Mouse (Mus musculus) left cerebral cortex, postnatal 36 days (tissue): ENCODE results near the gene Flvcr1. TPM values are rescaled to one million over a fixed set of nuclear protein-coding genes. Genes with fewer than 3 reads are reported as not detected.

Source experiments
- DNase-seq, 2 experiments: peaks; one replicate each; pipeline ENCODE4 v3.0.0; 2021 to 2022; ENCODE audit warnings: low spot score in 2 of 2, mixed read lengths in 1 of 2
- intact Hi-C: fragments of 180-260 bp; cut with DNase I; formaldehyde crosslinking; loops from one replicate; pipeline ENCODE4 v1.15.1; 2025
- total RNA-seq, 2 experiments: library from RNA; stranded (reverse); gene quantifications; 2 replicates each; pipeline ENCODE4 v1.2.3; 2021

The Flvcr1 gene
- total RNA-seq, 2 experiments from 2014 or later, result 11.8 to 15.4 TPM

DNA sequence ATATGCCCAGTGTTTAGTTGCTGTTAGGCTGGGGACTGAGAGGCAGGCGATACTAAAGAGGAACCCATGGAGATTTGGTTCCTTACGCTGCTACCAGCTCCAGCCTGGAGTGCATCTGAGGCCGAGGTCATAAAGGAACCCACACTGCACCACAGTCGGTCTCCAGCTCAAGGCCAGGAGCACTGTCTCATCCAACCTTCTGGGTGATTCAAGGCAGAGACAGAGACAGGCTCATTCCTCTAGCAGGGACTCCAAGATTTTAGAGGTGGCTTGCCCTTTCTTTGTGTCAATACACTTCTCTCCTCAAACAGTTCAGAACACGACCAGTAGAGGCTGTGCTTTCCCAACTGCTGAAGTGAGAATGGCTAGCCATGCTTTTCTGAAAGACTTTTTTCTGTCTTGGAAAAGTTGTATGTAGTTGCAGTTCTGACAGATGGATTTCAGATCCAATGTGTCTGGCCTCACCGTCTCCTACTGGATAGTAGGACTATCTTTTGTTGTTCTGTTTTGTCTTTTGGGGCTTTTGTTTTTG, 29.5 kb downstream of the Flvcr1 start:
- intact Hi-C loops, result no loop called here
- DNase-seq, result no peak

- peak in 1 of 2 experiments; percentile 19 for DNase-seq
- intact Hi-C loops, result no loop called here
Observed at GRCm38 (mm10) chr1:190995548-190995947, 30.4 kb downstream of the Flvcr1 start.

GRCm38 (mm10) chr1:190989437-190990082, 36.4 kb downstream of the Flvcr1 start:
- intact Hi-C loops, result no loop called here
- no peak for DNase-seq

GRCm38 (mm10) chr1:190981412-190981811, 44.5 kb downstream of the Flvcr1 start:
- DNase-seq, result no peak
- intact Hi-C loops, result no loop called here

- DNase-seq, result no peak
- intact Hi-C loops, result no loop called here
Observed at GRCm38 (mm10) chr1:190980470-190980869, 45.5 kb downstream of the Flvcr1 start.

GRCm38 (mm10) chr1:190979100-190979563, 46.8 kb downstream of the Flvcr1 start, which contains the start of gene Vash2:
TSS of gene Vash2 (minus strand) at chr1:190979296.
- peak; percentile 51 to 62 for DNase-seq
- intact Hi-C loops, result no loop called here

DNA sequence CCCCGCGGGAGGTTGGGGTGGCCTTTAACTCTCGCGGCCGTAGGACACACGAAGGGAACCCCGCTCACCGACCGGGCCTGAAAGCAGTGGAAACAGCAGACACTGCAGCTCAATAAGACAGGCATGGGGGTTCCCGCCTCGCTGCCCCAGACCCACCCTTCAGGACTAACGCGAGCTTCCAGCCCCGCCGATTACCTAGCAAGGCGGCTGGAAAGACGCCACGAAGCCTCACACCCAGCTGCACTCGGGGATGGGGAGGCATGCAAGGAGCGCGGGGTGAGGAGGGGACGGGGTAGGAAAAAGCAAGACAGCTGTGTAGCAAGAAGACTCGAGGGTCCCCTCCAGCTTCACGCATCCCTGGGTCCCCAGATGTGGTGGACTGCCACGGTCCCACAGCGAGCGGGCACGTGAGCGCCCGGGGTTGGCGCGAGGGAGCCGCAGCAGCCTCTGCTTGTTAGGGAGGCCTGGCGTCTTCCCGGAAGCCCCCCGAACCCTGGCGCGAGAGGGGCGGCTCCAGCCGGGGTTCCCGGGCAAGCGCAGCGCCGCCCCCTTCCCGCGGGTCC, 47.4 kb downstream of the Flvcr1 start:
- intact Hi-C loops, result no loop called here
- peak in 1 of 2 experiments; percentile 13 for DNase-seq

DNA sequence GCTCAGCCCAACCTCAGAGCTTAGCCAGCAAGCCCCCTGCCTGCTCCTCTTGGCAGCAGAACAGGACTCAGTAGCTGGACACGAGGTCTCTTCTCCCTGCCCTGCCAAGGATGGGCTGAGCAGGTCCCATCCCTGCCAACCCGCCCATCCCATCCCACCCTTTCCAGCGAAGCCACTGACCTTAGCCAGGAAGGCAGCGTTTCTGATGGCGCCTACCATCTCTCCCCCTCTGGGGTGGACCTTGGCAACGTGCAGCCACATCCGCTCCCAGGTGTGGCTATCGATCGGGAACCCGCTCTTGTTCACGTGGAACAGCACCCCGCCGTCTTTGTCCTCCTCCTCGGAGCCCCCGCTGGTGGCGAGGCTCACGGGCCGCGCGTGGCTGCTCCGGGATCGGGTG, 48.0 kb downstream of the Flvcr1 start:
- no peak for DNase-seq
- intact Hi-C loops, result no loop called here

DNA sequence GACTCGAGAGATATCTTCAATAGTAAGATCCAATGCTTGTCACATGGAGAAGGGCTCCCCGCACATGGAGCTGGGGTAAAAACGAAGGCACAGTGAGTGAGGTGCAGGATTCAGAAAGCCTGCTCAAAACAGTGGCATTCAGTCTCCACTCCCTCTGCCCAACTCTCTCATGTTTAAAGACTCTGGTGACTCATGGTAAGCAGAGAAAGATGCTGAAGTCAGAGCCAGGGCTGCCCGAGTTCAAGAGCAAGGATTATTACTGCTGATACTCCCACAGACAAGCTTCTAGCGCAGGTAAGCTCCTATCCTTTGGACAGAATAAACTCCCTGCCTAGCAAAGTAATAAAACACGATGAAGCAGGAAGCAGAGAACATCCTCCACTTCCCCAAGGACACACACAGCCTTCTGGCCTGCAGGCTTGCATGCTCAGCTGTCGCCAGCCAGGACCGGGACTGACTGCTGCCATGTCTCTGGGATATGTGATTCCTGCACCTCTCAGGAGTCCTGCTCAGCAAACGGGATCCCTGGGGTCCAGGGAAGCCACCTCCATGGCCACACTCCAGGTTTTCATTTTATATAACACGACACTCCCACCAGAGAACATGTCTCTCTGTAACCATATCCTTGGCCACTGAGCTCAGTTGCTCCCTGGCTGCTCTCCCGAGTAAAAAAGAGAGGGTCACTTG, 48.9 kb downstream of the Flvcr1 start:
- DNase-seq, result no peak
- intact Hi-C loops, result no loop called here

DNA sequence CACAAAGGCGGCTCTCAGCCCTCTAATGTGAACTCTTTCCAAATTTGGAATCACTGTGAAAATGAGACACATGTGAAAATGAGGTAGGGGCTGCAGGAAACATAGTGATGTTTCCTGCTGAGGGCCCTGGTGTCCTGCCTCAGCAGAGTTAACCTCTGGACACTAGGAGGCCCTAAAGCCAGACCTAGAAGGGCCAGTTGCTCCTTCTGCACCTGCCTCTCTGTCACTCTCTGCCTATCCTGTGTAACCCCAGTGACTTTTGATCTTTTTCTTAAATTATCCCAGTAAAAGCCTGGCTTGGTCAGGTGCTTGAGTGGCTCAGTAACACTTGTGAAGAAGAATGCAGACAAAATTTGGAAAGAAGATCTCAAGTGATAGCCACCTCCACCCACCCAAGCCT, 51.1 kb downstream of the Flvcr1 start:
- DNase-seq, result no peak

GRCm38 (mm10) chr1:190974191-190974590, 51.8 kb downstream of the Flvcr1 start:
- intact Hi-C loops, result no loop called here
- no peak for DNase-seq

More for the DNA sequence above, 51.1 kb downstream of the Flvcr1 start:
- intact Hi-C loops, result no loop called here

GRCm38 (mm10) chr1:190972612-190973192, 53.3 kb downstream of the Flvcr1 start:
- peak; percentile 30 to 39 for DNase-seq
- intact Hi-C loops, result no loop called here

- DNase-seq, result peak; percentile 21 to 27
- intact Hi-C loops, result no loop called here
Observed at GRCm38 (mm10) chr1:190971708-190972610, 54.0 kb downstream of the Flvcr1 start.

DNA sequence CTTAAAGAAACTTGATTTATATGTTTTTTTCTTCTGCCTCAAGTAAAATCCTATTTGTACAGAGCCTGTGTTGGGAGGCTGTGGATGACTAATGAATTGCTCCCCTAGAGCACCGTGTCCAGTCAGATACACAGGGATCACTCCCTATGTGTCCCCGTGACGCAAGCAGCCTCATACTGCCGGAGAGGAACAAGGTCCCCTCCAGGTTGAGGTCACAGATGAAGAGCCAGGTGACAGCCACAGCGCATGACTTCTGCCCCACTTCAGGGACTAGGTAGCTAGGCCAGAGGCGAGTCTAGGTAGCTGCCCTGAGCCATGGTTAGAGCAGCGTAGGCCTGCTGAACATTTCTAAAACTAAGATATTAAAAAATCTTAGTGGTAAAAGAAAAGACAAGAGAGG, 57.9 kb downstream of the Flvcr1 start:
- intact Hi-C loops, result no loop called here
- DNase-seq, result no peak

- intact Hi-C loops, result no loop called here
- DNase-seq, result no peak
Observed at GRCm38 (mm10) chr1:190964992-190965780, 60.8 kb downstream of the Flvcr1 start.

DNA sequence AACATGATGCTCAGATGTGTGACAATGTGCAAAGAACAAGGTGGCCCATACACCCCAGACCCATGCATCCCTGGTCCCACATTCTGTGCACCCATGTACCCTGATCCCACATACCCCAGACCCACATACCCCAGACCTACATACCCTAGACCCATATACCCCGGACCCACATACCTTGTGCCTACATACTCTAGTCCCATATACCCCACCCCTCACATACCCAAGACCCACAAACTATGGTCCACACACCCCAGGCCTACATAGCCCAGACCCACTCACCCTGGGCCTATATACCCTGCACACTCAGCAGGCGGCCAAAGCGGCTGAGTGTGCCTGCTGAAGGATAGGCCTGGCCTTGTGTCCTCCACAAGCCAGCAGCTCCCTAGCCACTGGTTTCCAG, 63.2 kb downstream of the Flvcr1 start:
- DNase-seq, result no peak
- intact Hi-C loops, result no loop called here

- intact Hi-C loops, result no loop called here
- no peak for DNase-seq
Observed at GRCm38 (mm10) chr1:190958821-190959220, 67.1 kb downstream of the Flvcr1 start.
